Mouse (Mus musculus): ENCODE data around the gene Lsm7.

Lsm7 gene

GRCm38 (mm10) chr10:80854913-80855748 lies at the start of gene Lsm7, which contains the start of gene Sppl2b:
Gene Lsm7, minus strand, starts transcription at chr10:80855209.
Gene Sppl2b, plus strand, starts transcription at chr10:80855275.
- DNase-seq, result peak; percentile 98

DNA sequence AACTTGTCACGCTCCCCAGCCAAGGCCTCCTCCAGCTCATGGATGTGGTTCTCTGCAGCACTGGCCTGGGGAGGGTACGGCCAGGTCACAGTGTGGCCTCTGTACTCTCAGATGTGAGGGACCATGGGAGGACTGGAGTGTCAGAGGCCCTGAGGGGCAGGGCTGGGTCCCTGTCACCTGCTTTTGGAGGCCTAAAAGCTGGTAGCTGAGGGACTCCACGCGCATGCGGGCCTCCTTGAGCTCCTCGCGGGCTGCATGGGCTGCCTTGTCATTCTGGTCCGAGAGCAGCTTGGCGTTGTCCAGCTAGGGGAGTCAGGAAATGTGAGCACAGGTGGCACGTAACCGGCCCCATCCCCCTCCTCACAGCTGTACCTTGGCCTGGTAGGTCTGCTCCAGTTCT lies 49.7 kb upstream of the Lsm7 start:
- no peak for DNase-seq

DNA sequence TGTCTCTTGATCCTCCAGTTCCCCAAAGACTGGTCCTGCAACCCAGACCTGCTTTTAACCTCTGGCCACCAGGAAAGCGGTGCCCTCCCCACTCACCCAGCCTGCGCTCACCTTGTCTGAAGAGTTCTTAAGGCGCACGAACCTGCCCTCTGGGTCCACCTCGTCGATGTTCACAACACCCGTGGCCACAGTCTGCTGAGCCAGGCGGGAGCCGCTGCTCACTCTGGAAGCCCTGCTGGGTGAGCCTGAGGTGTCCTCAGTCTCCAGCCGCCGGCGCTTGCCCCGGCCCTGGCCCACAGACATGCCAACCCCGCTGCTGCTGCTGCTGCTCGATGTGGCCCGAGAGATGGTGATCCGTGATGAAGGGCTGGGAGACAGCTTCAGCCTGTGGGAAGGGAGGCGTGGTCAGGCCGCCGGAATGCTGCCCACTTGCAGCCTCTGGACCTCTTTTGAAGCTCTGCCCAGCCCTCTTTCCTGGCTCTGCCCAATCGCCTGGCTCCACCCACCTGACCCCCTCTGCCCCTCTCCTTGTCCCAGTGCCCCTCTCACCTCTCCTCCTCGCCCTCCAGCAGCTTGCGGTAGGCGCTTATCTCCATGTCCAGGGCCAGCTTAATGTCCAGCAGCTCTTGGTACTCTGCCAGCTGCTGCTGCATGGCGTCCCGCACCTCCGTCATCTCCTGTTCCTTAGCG lies 49.1 kb upstream of the Lsm7 start:
- no peak for DNase-seq

DNA sequence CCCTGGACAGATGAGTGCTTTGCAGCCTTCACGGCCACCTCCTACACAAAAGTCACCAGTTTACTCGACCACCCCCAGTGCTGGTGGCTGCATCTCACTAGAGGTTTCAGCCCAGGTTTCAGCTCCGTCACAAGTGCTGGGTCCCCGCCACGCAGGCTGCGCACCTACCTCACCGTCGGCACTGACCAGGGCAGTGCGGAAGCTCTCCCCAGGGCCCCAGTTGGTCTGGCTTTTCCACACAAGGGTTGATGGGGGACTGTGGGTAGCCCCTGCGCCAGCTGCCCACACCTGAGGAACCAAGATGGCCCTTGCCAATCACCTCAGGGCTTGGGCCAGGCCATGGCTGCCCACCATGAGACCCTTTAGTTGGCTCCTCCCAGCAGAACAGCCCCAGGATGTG lies 48.3 kb upstream of the Lsm7 start:
- DNase-seq, result no peak

- DNase-seq, result no peak
Observed at GRCm38 (mm10) chr10:80902273-80902940, 47.4 kb upstream of the Lsm7 start.

GRCm38 (mm10) chr10:80901409-80902272 lies 46.6 kb upstream of the Lsm7 start:
- DNase-seq, result no peak

GRCm38 (mm10) chr10:80900318-80901247 lies 45.6 kb upstream of the Lsm7 start, which contains the start of gene Timm13:
Gene Timm13, minus strand, starts transcription at chr10:80900969.
- DNase-seq, result peak; percentile 99

- DNase-seq, result no peak
Observed at GRCm38 (mm10) chr10:80899591-80900317, 44.7 kb upstream of the Lsm7 start.

DNA sequence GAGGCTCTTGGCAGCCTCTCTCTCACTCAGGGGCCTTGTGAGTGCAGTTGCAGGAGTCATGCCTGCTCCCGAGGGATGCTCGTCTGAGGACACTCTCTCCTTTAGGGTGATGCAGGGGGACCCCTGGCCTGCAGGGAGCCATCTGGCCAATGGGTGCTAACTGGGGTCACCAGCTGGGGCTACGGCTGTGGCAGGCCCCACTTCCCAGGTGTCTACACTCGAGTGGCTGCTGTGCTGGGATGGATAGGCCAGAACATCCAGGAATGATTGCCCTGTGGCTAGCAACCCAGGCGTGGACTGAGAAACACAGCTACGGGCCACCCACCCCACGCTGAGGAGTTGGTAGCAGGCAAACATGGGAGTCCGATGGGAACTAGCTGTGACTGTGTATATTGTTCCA lies 44.1 kb upstream of the Lsm7 start:
- DNase-seq, result no peak

DNA sequence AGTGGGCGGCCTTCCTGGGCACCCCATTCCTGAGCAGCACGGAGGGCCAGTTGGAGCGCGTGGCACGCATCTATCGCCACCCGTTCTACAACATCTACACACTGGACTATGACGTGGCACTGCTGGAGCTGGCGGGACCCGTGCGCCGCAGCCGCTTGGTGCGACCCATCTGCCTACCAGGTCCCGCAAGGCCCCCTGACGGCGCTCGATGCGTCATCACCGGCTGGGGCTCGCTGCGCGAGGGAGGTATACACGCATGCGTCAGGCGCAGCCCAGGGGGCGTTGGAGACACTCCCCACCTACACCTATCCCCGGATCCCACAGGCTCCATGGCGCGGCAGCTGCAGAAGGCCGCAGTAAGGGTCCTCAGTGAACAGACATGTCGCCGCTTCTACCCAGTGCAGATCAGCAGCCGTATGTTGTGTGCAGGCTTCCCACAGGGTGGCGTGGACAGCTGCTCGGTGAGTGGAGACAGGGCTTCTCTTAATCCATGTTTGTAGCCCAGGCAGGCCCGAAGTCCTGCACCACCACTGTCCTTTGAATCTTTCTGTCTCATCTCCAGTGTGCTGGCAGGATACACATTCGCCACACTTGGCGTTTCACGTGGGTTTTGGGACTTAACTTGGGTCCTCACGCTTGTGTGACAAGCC lies 43.0 kb upstream of the Lsm7 start:
- no peak for DNase-seq

DNA sequence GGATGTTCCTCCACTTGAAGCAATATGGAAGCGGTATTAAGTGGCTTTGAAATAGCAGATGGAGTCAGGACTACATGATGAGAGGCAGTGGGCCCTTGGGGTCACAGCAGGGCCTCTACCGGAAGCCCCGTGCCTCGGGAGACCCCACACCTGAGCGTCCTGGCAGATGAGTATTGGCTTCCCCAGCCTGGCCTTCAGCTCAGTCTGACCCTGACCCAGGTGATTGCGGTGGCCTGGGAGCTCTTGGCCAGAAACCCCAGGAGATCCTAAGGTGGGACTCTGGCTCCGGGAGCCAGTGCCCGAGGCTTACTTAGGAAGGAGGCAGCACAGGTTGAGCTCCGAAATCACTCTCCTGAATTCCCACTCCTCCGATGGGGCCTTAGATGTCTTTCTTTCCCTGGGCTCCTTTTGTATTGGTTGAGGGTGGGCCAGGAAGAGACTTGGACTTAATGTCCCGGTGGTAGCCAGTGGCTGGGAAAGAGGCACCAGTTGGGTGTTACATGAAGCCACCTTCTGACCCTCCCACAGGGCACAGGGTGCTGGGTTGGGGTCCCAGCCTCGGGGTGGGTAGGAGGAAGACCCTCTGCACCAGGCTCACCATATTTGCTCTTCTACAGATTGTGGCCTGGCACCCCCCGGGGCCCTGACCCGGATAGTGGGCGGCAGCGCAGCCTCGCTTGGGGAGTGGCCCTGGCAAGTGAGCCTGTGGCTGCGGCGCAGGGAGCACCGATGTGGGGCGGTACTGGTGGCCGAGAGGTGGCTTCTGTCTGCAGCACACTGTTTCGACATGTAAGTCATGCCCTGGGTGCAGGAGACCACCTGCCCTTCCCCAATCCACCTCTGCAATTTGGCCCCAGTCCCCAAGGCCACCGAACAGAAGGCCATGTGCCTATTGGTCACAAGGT lies 41.8 kb upstream of the Lsm7 start:
- no peak for DNase-seq

DNA sequence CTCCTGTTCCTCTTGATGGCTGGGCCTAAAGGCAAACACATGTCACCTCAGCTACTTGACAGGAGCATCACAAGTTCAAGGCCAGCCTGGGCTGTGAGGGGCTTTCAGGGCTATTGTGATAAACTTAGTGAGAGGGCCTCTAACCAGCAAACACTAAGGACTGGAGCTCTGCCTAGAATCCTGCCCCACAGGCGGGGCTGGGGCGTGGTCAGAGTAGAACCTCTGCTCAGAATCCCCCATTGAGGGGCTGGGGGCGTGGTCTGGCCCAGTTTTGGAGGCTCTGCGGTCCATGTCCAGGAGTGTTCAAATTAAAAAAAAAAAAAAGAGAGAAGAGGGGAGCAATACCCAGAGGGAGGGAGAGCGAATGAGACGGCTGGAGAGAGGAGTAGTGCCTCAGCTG lies 40.7 kb upstream of the Lsm7 start:
- no peak for DNase-seq

GRCm38 (mm10) chr10:80895100-80895499 lies 40.1 kb upstream of the Lsm7 start:
- DNase-seq, result no peak

DNA sequence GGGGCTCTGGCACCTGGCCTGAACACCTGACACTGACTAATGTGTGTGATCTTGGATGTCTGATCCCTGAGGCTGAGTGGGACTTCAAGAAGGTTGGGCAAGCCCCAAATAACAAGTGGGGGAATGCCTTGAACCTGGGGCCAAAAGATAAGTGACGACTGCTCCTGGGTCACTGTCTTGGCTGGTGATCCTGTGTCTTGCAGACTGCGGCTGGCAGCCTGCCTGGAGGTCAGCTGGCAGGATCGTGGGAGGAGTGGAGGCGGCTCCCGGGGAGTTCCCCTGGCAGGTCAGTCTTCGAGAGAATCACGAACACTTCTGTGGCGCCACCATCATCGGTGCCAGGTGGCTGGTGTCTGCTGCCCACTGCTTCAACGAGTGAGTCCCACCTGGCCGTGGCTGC lies 32.2 kb upstream of the Lsm7 start:
- peak; percentile 80 for DNase-seq

DNA sequence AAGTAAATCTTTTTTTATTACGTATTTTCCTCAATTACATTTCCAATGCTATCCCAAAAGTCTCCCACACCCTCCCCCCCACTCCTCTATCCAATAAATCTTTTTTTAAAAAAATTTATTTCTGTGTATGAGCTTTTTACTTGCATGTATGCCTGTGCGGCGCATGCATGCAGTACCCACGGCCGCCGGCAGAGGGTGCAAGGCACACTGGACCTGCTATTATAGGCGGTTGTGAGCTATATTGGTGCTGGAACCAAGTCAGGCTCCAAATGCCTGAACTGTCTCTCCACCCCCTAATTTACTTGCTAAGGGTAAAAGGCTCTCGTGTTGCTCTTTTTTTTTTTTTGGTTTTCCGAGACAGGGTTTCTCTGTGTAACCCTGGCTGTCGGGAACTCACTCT lies 26.3 kb upstream of the Lsm7 start:
- peak; percentile 80 for DNase-seq

DNA sequence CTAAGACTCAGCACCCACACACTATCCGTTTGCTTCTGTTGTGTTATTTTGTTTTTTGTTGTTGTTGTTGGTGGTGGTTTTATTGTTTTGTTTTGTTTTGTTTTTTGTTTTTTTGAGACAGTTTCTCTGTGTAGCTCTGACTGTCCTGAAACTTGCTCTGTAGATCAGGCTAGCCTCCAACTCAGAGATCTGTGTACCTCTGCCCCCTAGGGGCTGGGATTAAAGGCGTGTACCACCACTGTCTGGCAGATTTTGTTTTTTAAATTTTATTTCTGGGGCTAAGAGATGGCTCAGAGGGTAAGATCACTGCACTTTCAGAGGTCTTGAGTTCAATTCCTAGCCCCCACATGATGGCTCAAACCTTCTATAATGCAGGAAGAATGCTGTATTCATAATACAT lies 25.9 kb upstream of the Lsm7 start:
- no peak for DNase-seq

DNA sequence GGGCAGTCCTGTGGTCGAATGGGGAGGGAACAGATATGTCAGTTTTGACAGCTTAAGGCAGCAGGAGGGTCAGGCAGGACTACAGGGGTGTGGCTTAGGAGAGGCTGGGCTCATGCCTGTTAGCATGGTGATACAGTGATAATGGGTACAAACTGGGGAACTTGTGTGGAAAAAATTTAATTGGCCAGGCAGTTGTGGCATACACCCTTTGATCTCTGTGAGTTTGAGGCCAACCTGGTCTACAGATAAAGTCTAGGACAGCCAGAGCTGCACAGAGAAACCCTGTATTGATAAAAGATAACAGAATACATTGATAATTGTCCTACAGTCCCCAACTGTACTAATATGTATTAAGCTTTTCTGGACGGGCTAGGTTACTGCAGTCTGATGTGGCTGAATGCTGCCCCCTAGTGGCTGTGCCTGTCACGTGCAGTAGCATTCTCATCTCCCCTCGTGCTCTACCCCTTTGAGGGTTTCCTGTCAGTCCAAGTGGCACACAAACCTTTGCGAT lies 25.2 kb upstream of the Lsm7 start:
- peak; percentile 69 for DNase-seq

GRCm38 (mm10) chr10:80876594-80876993 lies 21.6 kb upstream of the Lsm7 start:
- no peak for DNase-seq

DNA sequence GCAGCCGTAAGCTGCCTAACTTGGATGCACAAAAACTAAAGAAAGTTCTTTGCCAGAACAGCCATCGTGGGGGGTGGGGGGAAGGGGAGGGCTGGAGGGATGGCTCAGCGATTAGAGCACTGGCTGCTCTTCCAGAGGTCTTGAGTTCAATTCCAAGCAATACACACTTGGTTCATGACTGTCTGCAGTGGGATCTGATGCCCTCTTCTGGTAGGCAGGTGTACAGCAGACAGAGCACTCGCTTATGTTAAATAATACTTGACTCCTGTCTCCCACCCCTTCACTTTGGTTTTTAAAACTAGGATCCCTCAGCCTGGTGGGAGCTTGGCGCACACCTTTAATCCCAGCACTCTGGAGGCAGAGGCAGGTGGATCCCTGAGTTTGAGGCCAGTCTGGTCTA lies 21.0 kb upstream of the Lsm7 start:
- DNase-seq, result peak; percentile 65

Measured in kidney, postnatal 14 days (tissue).